15 mouse cellular contexts compared by ENCODE assay signal in the genomic region with DNA sequence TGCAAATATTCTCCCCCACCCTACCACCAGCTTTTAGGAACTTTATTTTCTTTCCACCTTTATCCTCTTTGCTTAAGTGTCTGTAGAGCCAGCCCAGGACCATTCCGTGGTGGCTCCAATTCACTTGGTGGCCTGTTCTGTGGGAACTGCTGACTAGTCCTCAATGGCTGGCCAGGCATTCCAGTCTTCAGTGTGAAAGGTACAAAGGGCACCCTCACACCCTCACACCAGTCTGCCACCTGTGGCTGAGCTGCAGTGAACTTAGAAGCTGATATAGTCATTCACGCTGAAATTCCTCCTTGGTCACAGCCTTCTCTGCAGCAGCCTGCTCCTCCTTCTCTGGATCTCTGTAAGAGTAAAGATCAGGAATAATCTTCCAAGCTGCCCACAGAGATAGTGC.
"Had no signal": no experiment of that assay in that cellular context is flagged by ENCODE, and none has a peak within 500 bp of the region (broad histone marks: within the 10 kb centered on the region; RNA-seq: fewer than 3 reads in every experiment).

No protein-coding gene starts in this region.

- H3K36me3 ChIP-seq: limb, embryonic 13.5 days; neural tube, embryonic 15.5 days had no signal

- H3K4me3 ChIP-seq: layer of hippocampus, adult 2 months; limb, embryonic 13.5 days; myocyte; neural tube, embryonic 15.5 days had no signal

- H3K27me3 ChIP-seq: limb, embryonic 13.5 days; neural tube, embryonic 15.5 days had no signal

- H3K27ac ChIP-seq: layer of hippocampus, adult 2 months; limb, embryonic 13.5 days; liver, embryonic 14.5 days; neural tube, embryonic 15.5 days had no signal

- H3K4me1 ChIP-seq: limb, embryonic 13.5 days; neural tube, embryonic 15.5 days had no signal

- H3K4me2 ChIP-seq: limb, embryonic 13.5 days; neural tube, embryonic 15.5 days had no signal

- H3K9me3 ChIP-seq: limb, embryonic 13.5 days; neural tube, embryonic 15.5 days had no signal

- ATAC-seq: hindbrain, embryonic 16.5 days; inflammation-experienced regulatory T-cells, adult 6 months had no signal

- H3K9ac ChIP-seq: limb, embryonic 13.5 days; liver, embryonic 14.5 days; neural tube, embryonic 15.5 days had no signal

- DNase-seq: left cerebral cortex, postnatal 4 days; lung, adult 18-20 months; lung, postnatal 36 days; midbrain, embryonic 14.5 days; right cerebral cortex, adult 18-20 months; right cerebral cortex, postnatal 25 days; thymus, adult 18-20 months; thymus, postnatal 36 days had no signal
